Mouse (Mus musculus) retina, postnatal 7 days (tissue): Measurements from ENCODE around the gene Armc10.
"Not testable (repeated sequence)": the region's sequence is repeated elsewhere in the genome, so short reads cannot be mapped to it uniquely, and the experiment has no call there.

Source experiments
- DNase-seq: peaks from one replicate; pipeline ENCODE4 v3.0.0-alpha.2; 2012; ENCODE audit warnings: low read depth, low spot score

Armc10 gene

GRCm38 (mm10) chr5:21667191-21668137, 21.9 kb downstream of the Armc10 start:
- no peak for DNase-seq

GRCm38 (mm10) chr5:21669307-21669706, 23.7 kb downstream of the Armc10 start:
- no peak for DNase-seq

- DNase-seq: no peak
Observed at GRCm38 (mm10) chr5:21672812-21673635, 27.4 kb downstream of the Armc10 start.

- DNase-seq: no peak
Observed at GRCm38 (mm10) chr5:21673742-21674141, 28.1 kb downstream of the Armc10 start.

- DNase-seq: no peak
Observed at GRCm38 (mm10) chr5:21675019-21675418, 29.4 kb downstream of the Armc10 start.

- DNase-seq: no peak
Observed at GRCm38 (mm10) chr5:21675494-21675893, 29.9 kb downstream of the Armc10 start.

GRCm38 (mm10) chr5:21677939-21678338, 32.3 kb downstream of the Armc10 start:
- DNase-seq: no peak

- no peak for DNase-seq
Observed at GRCm38 (mm10) chr5:21678363-21678762, 32.8 kb downstream of the Armc10 start.

- DNase-seq: no peak
Observed at GRCm38 (mm10) chr5:21680029-21680428, 34.4 kb downstream of the Armc10 start.

GRCm38 (mm10) chr5:21680940-21681339, 35.3 kb downstream of the Armc10 start:
- no peak for DNase-seq

GRCm38 (mm10) chr5:21683811-21684210, 38.2 kb downstream of the Armc10 start:
- DNase-seq: no peak

GRCm38 (mm10) chr5:21685001-21685400, 39.4 kb downstream of the Armc10 start:
- DNase-seq: no peak

- DNase-seq: no peak
Observed at GRCm38 (mm10) chr5:21687042-21687441, 41.4 kb downstream of the Armc10 start.

- DNase-seq: no peak
Observed at GRCm38 (mm10) chr5:21692230-21692629, 46.6 kb downstream of the Armc10 start.

- no peak for DNase-seq
Observed at GRCm38 (mm10) chr5:21693372-21693870, 47.8 kb downstream of the Armc10 start.

GRCm38 (mm10) chr5:21694854-21695490, 49.4 kb downstream of the Armc10 start:
- no peak for DNase-seq

GRCm38 (mm10) chr5:21699555-21699954, 53.9 kb downstream of the Armc10 start:
- not testable (repeated sequence) for DNase-seq

GRCm38 (mm10) chr5:21700272-21700821, 54.7 kb downstream of the Armc10 start:
- no peak for DNase-seq

- no peak for DNase-seq
Observed at GRCm38 (mm10) chr5:21700934-21701333, 55.3 kb downstream of the Armc10 start.

- peak; percentile 98 for DNase-seq
Observed at GRCm38 (mm10) chr5:21701351-21702008, 55.9 kb downstream of the Armc10 start, which contains the start of gene Napepld. Gene Napepld (minus strand): TSS chr5:21701396.

GRCm38 (mm10) chr5:21702009-21702364, 56.4 kb downstream of the Armc10 start:
- DNase-seq: no peak
